Mouse (Mus musculus) CH12.LX (cell line): Measurements from ENCODE around the gene Aqp5. TPM values are rescaled to one million over a fixed set of nuclear protein-coding genes. Genes with fewer than 3 reads are reported as not detected.

Source experiments
- DNase-seq: peaks from one replicate; pipeline ENCODE4 v3.0.0-alpha.2; 2013; ENCODE audit errors: extremely low read depth
- H3K27ac ChIP-seq: 2 replicates; pipeline ENCODE4 v1.5.1; 2012; ENCODE audit warnings: low read depth, mild to moderate bottlenecking, control low read depth, moderate library complexity; ENCODE audit not compliant: insufficient read depth
- H3K27me3 ChIP-seq: replicated peaks from 2 replicates; pipeline ENCODE3; 2012; ENCODE audit warnings: inconsistent platforms
- H3K36me3 ChIP-seq, 2 experiments: replicated peaks in 1 of 2; 2 replicates each; pipeline versions ENCODE3 to v1.6.1; 2012; ENCODE audit warnings: inconsistent platforms in 1 of 2, low read length in 1 of 2, mild to moderate bottlenecking in 1 of 2, mixed read lengths in 1 of 2, moderate library complexity in 1 of 2; ENCODE audit not compliant: control insufficient read depth in 1 of 2, insufficient read depth in 1 of 2
- H3K4me1 ChIP-seq, 2 experiments: 2 replicates each; pipeline ENCODE4 v1.6.1; 2012; ENCODE audit warnings: inconsistent platforms in 1 of 2, moderate library complexity in 1 of 2; ENCODE audit not compliant: insufficient read depth in 2 of 2, control insufficient read depth in 1 of 2
- H3K4me2 ChIP-seq: 2 replicates; pipeline ENCODE4 v1.6.1; 2012; ENCODE audit warnings: low read depth, mild to moderate bottlenecking, control low read depth; ENCODE audit not compliant: poor library complexity, insufficient read depth, severe bottlenecking
- H3K4me3 ChIP-seq, 3 experiments: fragments of 150-350 bp in 1 of 3; sonication (generic) in 1 of 3; replicated peaks in 1 of 3; 2 replicates each; pipeline versions ENCODE3 to v1.5.1; 2011 to 2012; ENCODE audit warnings: low read depth in 2 of 3, low read length in 2 of 3, mild to moderate bottlenecking in 2 of 3, moderate library complexity in 2 of 3, control low read depth in 1 of 3, improper control_type of control experiment in 1 of 3, inconsistent platforms in 1 of 3, mixed read lengths in 1 of 3; ENCODE audit not compliant: poor library complexity in 1 of 3
- H3K79me2 ChIP-seq: replicated peaks from 2 replicates; pipeline ENCODE4 v1.6.1; 2012; ENCODE audit warnings: mild to moderate bottlenecking, moderate library complexity; ENCODE audit not compliant: control insufficient read depth, poor library complexity, insufficient read depth, severe bottlenecking; ENCODE audit errors: extremely low read depth
- H3K9ac ChIP-seq: 2 replicates; pipeline ENCODE4 v1.6.1; 2012; ENCODE audit warnings: low read depth, mild to moderate bottlenecking, control low read depth, moderate library complexity; ENCODE audit not compliant: insufficient read depth
- H3K9me3 ChIP-seq: replicated peaks from 2 replicates; pipeline ENCODE3; 2012; ENCODE audit warnings: low read length, inconsistent platforms, mixed read lengths
- CTCF ChIP-seq, 2 experiments: IDR thresholded peaks in 1 of 2; conservative IDR thresholded peaks in 1 of 2; 2 replicates each; pipeline ENCODE4 v1.5.1; 2011 to 2012; ENCODE audit warnings: low read depth in 2 of 2, low read length in 2 of 2, improper control_type of control experiment in 1 of 2, inconsistent platforms in 1 of 2, mild to moderate bottlenecking in 1 of 2, moderate library complexity in 1 of 2
- IRF4 ChIP-seq: IDR thresholded peaks from 2 replicates; pipeline ENCODE4 v1.6.1; 2014; ENCODE audit warnings: low read depth, mild to moderate bottlenecking, inconsistent platforms, low read length, improper control_type of control experiment
- JUND ChIP-seq: conservative IDR thresholded peaks from 2 replicates; pipeline ENCODE4 v1.6.1; 2011; ENCODE audit warnings: low read depth, low read length, improper control_type of control experiment
- MAFK ChIP-seq: IDR thresholded peaks from 2 replicates; pipeline ENCODE4 v1.6.1; 2011; ENCODE audit warnings: low read length, improper control_type of control experiment; ENCODE audit not compliant: insufficient replicate concordance
- MAZ ChIP-seq: IDR thresholded peaks from 2 replicates; pipeline ENCODE4 v1.6.1; 2012; ENCODE audit warnings: low read depth, mild to moderate bottlenecking, inconsistent platforms, low read length, improper control_type of control experiment, moderate library complexity
- MYC ChIP-seq: IDR thresholded peaks from 2 replicates; pipeline ENCODE4 v1.6.1; 2011; ENCODE audit warnings: low read depth, mild to moderate bottlenecking, improper control_type of control experiment, low read length
- NRF1 ChIP-seq: IDR thresholded peaks from 2 replicates; pipeline ENCODE4 v1.6.1; 2014; ENCODE audit warnings: low read depth, mild to moderate bottlenecking, inconsistent platforms, low read length, improper control_type of control experiment, moderate library complexity
- RAD21 ChIP-seq: IDR thresholded peaks from 2 replicates; pipeline ENCODE4 v1.6.1; 2011; ENCODE audit warnings: low read depth, mild to moderate bottlenecking, low read length, improper control_type of control experiment, moderate library complexity
- TBP ChIP-seq: conservative IDR thresholded peaks from 2 replicates; pipeline ENCODE4 v1.6.1; 2011; ENCODE audit warnings: low read depth, low read length, improper control_type of control experiment
- TCF12 ChIP-seq: IDR thresholded peaks from 2 replicates; pipeline ENCODE4 v1.6.1; 2014; ENCODE audit warnings: low read depth, mild to moderate bottlenecking, inconsistent platforms, low read length, improper control_type of control experiment
- UBTF ChIP-seq: IDR thresholded peaks from 2 replicates; pipeline ENCODE4 v1.6.1; 2012; ENCODE audit warnings: low read depth, mild to moderate bottlenecking, inconsistent platforms, low read length, improper control_type of control experiment, moderate library complexity
- USF1 ChIP-seq: IDR thresholded peaks from 2 replicates; pipeline ENCODE4 v1.6.1; 2014; ENCODE audit warnings: low read depth, mild to moderate bottlenecking, inconsistent platforms, low read length, improper control_type of control experiment
- ZMIZ1 ChIP-seq: IDR thresholded peaks from 2 replicates; pipeline ENCODE4 v1.6.1; 2012; ENCODE audit warnings: low read depth, mild to moderate bottlenecking, inconsistent platforms, low read length, improper control_type of control experiment
- dilution Hi-C: fragments of 300-500 bp; cut with MboI; formaldehyde crosslinking; loops from 2 replicates; pipeline ENCODE4 v1.14.3; 2020; ENCODE audit warnings: low sequenced_read_pairs; ENCODE audit not compliant: extremely low pct_unique_long_range_greater_than_20kb, extremely low pct_ligation_motif_present
- in situ Hi-C: fragments of 300-500 bp; cut with MboI; formaldehyde crosslinking; loops from 3 replicates; pipeline ENCODE4 v1.14.3; 2019; ENCODE audit warnings: low sequenced_read_pairs, low pct_ligation_motif_present, low pct_unique_long_range_greater_than_20kb, mixed read lengths
- polyA plus RNA-seq: library from polyadenylated mRNA; unstranded; fragments of >175 nt; gene quantifications from 2 replicates; pipeline ENCODE4 v1.2.1, GENCODE M21; 2012; ENCODE audit warnings: low read depth; ENCODE audit not compliant: insufficient read length
- total RNA-seq, 2 experiments: library from RNA; depleted of rRNA; stranded (reverse); fragments of 300-350 nt in 1 of 2; fragments of >200 nt in 1 of 2; gene quantifications; 2 replicates each; pipeline ENCODE4 v1.2.3; 2012 to 2014

Aqp5 gene
- total and polyA plus RNA-seq, 3 experiments = not detected

GRCm38 (mm10) chr15:99558947-99559346 is 31.6 kb upstream of the Aqp5 start:
- Histone ChIP-seq H3K9me3 (no peaks in the 10 kb centered on the region), H3K4me1 (peaks cover 2% of the 10 kb centered on the region in 2 experiments; a peak in 3 of 4 replicates), H3K4me2 (no peak overlapping the region), H3K27ac (no peak overlapping the region), H3K36me3 (no peaks in the 10 kb centered on the region), H3K9ac (no peak overlapping the region), H3K79me2 (no peaks in the 10 kb centered on the region), H3K4me3 (no peak overlapping the region), H3K27me3 (peaks cover 75% of the 10 kb centered on the region)
- TF ChIP-seq CTCF (conservative IDR thresholded peaks at IDR 0.05 in 1 of 2, IDR thresholded peaks at IDR 0.05 in 1 of 2; ENCODE audit: low read depth in 2 of 2, low read length in 2 of 2) (peak in 1 of 2 experiments; percentile 15; a peak in 2 of 4 replicates), IRF4 (no peak), UBTF (no peak), MAZ (no peak)
- DNase-seq = no peak
- dilution Hi-C loops = no loop called here
- in situ Hi-C loops = no loop called here

- H3K27ac ChIP-seq = no peak overlapping the region
- H3K79me2 ChIP-seq = no peaks in the 10 kb centered on the region
- H3K4me3 ChIP-seq = no peak overlapping the region
- peaks cover 6 to 7% of the 10 kb centered on the region in 2 experiments for H3K4me1 ChIP-seq
- no peak overlapping the region for H3K9ac ChIP-seq
- peaks cover 76% of the 10 kb centered on the region for H3K27me3 ChIP-seq
- H3K9me3 ChIP-seq = no peaks in the 10 kb centered on the region
- no peaks in the 10 kb centered on the region for H3K36me3 ChIP-seq
- dilution Hi-C loops = no loop called here
- TF ChIP-seq JUND (no peak), TCF12 (no peak), MYC (no peak), ZMIZ1 (no peak), TBP (no peak), RAD21 (no peak), MAFK (no peak), MAZ (no peak), USF1 (no peak), NRF1 (no peak)
- no peak overlapping the region for H3K4me2 ChIP-seq
- no peak for DNase-seq
- in situ Hi-C loops = loop anchor here (5.0 kb wide), 1 partner anchor 38 kb away; no protein-coding TSS in a partner anchor
Measured at GRCm38 (mm10) chr15:99560246-99560645, 30.3 kb upstream of the Aqp5 start.

- H3K4me2 ChIP-seq = no peak overlapping the region
Measured at GRCm38 (mm10) chr15:99567371-99567770, 23.2 kb upstream of the Aqp5 start.

More at GRCm38 (mm10) chr15:99567371-99567770, 23.2 kb upstream of the Aqp5 start:
- no peak for TF ChIP-seq NRF1
- H3K36me3 ChIP-seq = no peaks in the 10 kb centered on the region
- no peak overlapping the region for H3K9ac ChIP-seq
- no peaks in the 10 kb centered on the region for H3K79me2 ChIP-seq
- in situ Hi-C loops (no loop called here), dilution Hi-C loops (no loop called here)
- peaks cover 6 to 7% of the 10 kb centered on the region in 2 experiments for H3K4me1 ChIP-seq
- peaks cover 3% of the 10 kb centered on the region for H3K9me3 ChIP-seq
- H3K4me3 ChIP-seq = no peak overlapping the region
- H3K27ac ChIP-seq = no peak overlapping the region
- DNase-seq = no peak
- H3K27me3 ChIP-seq = peaks cover 87% of the 10 kb centered on the region
